Mouse (Mus musculus): ENCODE results near the gene Sp6. TPM values are rescaled to one million over a fixed set of nuclear protein-coding genes. Genes with fewer than 3 reads are reported as not detected.
A peak's percentile ranks its signal among the peaks of the same experiment; 100 is the strongest.

Gene Sp6
- polyA plus RNA-seq, 1 experiment: 0.22 TPM

- Histone ChIP-seq H3K27me3 (ENCODE audit: control insufficient read depth, insufficient read depth, low read length) (no peaks in the 10 kb centered on the region), H3K27ac (ENCODE audit: control insufficient read depth, insufficient read depth, low read depth, low read length) (no peak overlapping the region), H3K36me3 (ENCODE audit: control insufficient read depth, insufficient read depth, low read length) (no peaks in the 10 kb centered on the region), H3K4me1 (ENCODE audit: control insufficient read depth, insufficient read depth, low read length) (peaks cover 20% of the 10 kb centered on the region), H3K4me3 (ENCODE audit: control insufficient read depth, low read depth, low read length) (no peak overlapping the region)
- TF ChIP-seq CTCF (IDR thresholded peaks at IDR 0.05; ENCODE audit: control insufficient read depth, insufficient read depth, insufficient replicate concordance, low read depth, low read length) (no peak; the same call in 1 of the 2 replicates), POLR2A (IDR thresholded peaks at IDR 0.05; ENCODE audit: control insufficient read depth, low read depth, low read length) (no peak)
Measured at GRCm38 (mm10) chr11:97063921-97064295, 50.7 kb downstream of the Sp6 start.

DNA sequence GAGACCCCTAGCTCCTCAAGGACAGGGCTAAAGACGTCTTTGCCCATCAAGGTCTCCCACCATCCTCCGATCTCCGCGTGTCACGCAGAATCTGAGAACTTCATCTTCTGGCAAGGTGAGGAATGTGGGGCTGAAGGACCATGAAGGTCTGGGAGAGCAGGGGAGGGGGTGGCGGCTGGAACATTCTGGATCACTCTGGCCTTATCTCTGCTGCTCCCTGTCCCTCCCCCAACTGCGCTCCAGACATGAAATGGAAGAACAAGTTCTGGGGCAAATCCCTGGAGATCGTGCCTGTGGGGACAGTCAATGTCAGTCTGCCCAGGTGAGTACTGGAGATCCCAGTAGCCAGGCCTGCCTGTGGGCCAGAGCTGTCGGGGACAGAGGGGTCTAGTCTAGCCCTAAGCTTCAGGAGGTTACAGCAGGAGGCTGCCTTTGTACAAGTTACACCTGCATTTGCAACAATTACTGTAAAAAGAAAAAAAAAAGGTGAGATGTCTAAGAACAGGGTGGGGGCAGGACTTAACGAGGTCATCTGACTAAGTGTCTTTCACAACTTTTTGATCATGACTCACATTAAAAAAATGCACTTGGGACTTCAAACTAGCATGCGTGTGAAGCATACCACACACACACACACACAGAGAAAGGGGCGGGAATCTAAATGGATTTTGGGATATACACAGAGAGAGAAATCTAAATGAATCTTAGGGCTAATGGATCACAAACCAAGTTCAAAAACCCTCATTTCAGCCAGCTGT lies 52.5 kb downstream of the Sp6 start:
- Histone ChIP-seq H3K4me3 (ENCODE audit: control insufficient read depth, low read depth, low read length) (no peak overlapping the region), H3K27me3 (ENCODE audit: control insufficient read depth, insufficient read depth, low read length) (no peaks in the 10 kb centered on the region), H3K4me1 (ENCODE audit: control insufficient read depth, insufficient read depth, low read length) (peaks cover 20% of the 10 kb centered on the region), H3K27ac (ENCODE audit: control insufficient read depth, insufficient read depth, low read depth, low read length) (peak overlapping the region; percentile 23; the same call in 1 of the 2 replicates), H3K36me3 (ENCODE audit: control insufficient read depth, insufficient read depth, low read length) (no peaks in the 10 kb centered on the region)
- TF ChIP-seq POLR2A (IDR thresholded peaks at IDR 0.05; ENCODE audit: control insufficient read depth, low read depth, low read length) (no peak), CTCF (IDR thresholded peaks at IDR 0.05; ENCODE audit: control insufficient read depth, insufficient read depth, insufficient replicate concordance, low read depth, low read length) (no peak)

GRCm38 (mm10) chr11:97066656-97067360 lies 53.6 kb downstream of the Sp6 start:
- peaks cover 20% of the 10 kb centered on the region for H3K4me1 ChIP-seq (ENCODE audit: control insufficient read depth, insufficient read depth, low read length)
- H3K27ac ChIP-seq (ENCODE audit: control insufficient read depth, insufficient read depth, low read depth, low read length): no peak overlapping the region
- no peaks in the 10 kb centered on the region for H3K36me3 ChIP-seq (ENCODE audit: control insufficient read depth, insufficient read depth, low read length)
- no peak for TF ChIP-seq CTCF (IDR thresholded peaks at IDR 0.05; ENCODE audit: control insufficient read depth, insufficient read depth, insufficient replicate concordance, low read depth, low read length)
- peak; percentile 12; the same call in 1 of the 2 replicates for TF ChIP-seq POLR2A (IDR thresholded peaks at IDR 0.05; ENCODE audit: control insufficient read depth, low read depth, low read length)
- peak overlapping the region; percentile 80 for H3K4me3 ChIP-seq (ENCODE audit: control insufficient read depth, low read depth, low read length)
- H3K27me3 ChIP-seq (ENCODE audit: control insufficient read depth, insufficient read depth, low read length): no peaks in the 10 kb centered on the region

DNA sequence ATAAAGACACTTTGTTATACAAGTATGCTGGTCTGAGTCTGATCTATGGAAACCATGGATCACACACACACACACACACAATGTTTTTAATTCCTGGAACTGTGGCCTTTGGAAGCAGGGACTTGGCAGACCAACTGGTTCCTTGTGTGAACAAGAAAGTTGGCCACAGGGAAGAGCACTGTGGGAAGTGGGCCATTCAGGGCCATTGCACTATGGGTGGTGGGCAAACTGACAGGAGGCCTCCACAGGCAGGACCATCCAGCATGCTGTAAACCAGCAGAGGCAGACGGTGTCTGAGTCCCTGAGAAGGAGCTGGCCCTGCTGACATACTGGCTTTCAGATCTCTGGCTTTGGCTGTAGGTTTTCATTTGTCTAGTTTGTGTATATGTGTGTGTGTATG lies 56.1 kb downstream of the Sp6 start:
- Histone ChIP-seq H3K27ac (ENCODE audit: control insufficient read depth, insufficient read depth, low read depth, low read length) (no peak overlapping the region), H3K36me3 (ENCODE audit: control insufficient read depth, insufficient read depth, low read length) (no peaks in the 10 kb centered on the region), H3K27me3 (ENCODE audit: control insufficient read depth, insufficient read depth, low read length) (no peaks in the 10 kb centered on the region), H3K4me3 (ENCODE audit: control insufficient read depth, low read depth, low read length) (no peak overlapping the region), H3K4me1 (ENCODE audit: control insufficient read depth, insufficient read depth, low read length) (peaks cover 20% of the 10 kb centered on the region)
- TF ChIP-seq POLR2A (IDR thresholded peaks at IDR 0.05; ENCODE audit: control insufficient read depth, low read depth, low read length): no peak
- no peak for TF ChIP-seq CTCF (IDR thresholded peaks at IDR 0.05; ENCODE audit: control insufficient read depth, insufficient read depth, insufficient replicate concordance, low read depth, low read length)

GRCm38 (mm10) chr11:97069770-97070169 lies 56.6 kb downstream of the Sp6 start:
- no peaks in the 10 kb centered on the region for H3K27me3 ChIP-seq (ENCODE audit: control insufficient read depth, insufficient read depth, low read length)
- peaks cover 20% of the 10 kb centered on the region for H3K4me1 ChIP-seq (ENCODE audit: control insufficient read depth, insufficient read depth, low read length)
- no peaks in the 10 kb centered on the region for H3K36me3 ChIP-seq (ENCODE audit: control insufficient read depth, insufficient read depth, low read length)
- no peak for TF ChIP-seq CTCF (IDR thresholded peaks at IDR 0.05; ENCODE audit: control insufficient read depth, insufficient read depth, insufficient replicate concordance, low read depth, low read length)
- no peak for TF ChIP-seq POLR2A (IDR thresholded peaks at IDR 0.05; ENCODE audit: control insufficient read depth, low read depth, low read length)
- H3K4me3 ChIP-seq (ENCODE audit: control insufficient read depth, low read depth, low read length): no peak overlapping the region
- no peak overlapping the region; the same call in 1 of the 2 replicates for H3K27ac ChIP-seq (ENCODE audit: control insufficient read depth, insufficient read depth, low read depth, low read length)

GRCm38 (mm10) chr11:97071129-97071528 lies 57.9 kb downstream of the Sp6 start:
- Histone ChIP-seq H3K27me3 (ENCODE audit: control insufficient read depth, insufficient read depth, low read length) (no peaks in the 10 kb centered on the region), H3K4me1 (ENCODE audit: control insufficient read depth, insufficient read depth, low read length) (peaks cover 14% of the 10 kb centered on the region), H3K27ac (ENCODE audit: control insufficient read depth, insufficient read depth, low read depth, low read length) (no peak overlapping the region), H3K36me3 (ENCODE audit: control insufficient read depth, insufficient read depth, low read length) (no peaks in the 10 kb centered on the region), H3K4me3 (ENCODE audit: control insufficient read depth, low read depth, low read length) (no peak overlapping the region)
- TF ChIP-seq CTCF (IDR thresholded peaks at IDR 0.05; ENCODE audit: control insufficient read depth, insufficient read depth, insufficient replicate concordance, low read depth, low read length): no peak
- TF ChIP-seq POLR2A (IDR thresholded peaks at IDR 0.05; ENCODE audit: control insufficient read depth, low read depth, low read length): no peak

DNA sequence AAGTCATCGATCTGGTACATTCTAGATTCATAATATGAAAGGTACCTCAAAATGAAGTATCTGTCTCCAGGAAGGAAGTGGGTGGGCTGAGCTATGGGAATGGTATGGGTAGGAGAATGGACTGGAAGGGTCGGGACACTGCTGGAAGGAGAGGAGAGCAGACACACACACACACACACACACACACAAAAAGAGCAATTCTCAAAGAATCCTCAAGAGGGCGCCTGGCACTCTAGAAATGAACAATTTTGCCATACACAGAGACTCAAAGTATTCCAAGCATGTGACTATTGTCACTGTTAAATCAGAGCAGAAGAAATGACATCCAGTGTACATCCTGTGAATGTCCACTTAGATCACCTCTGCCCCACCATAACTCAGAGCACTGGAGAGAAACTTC lies 59.3 kb downstream of the Sp6 start:
- Histone ChIP-seq H3K4me3 (ENCODE audit: control insufficient read depth, low read depth, low read length) (no peak overlapping the region), H3K36me3 (ENCODE audit: control insufficient read depth, insufficient read depth, low read length) (no peaks in the 10 kb centered on the region), H3K27ac (ENCODE audit: control insufficient read depth, insufficient read depth, low read depth, low read length) (no peak overlapping the region), H3K4me1 (ENCODE audit: control insufficient read depth, insufficient read depth, low read length) (peaks cover 6% of the 10 kb centered on the region), H3K27me3 (ENCODE audit: control insufficient read depth, insufficient read depth, low read length) (no peaks in the 10 kb centered on the region)
- TF ChIP-seq CTCF (IDR thresholded peaks at IDR 0.05; ENCODE audit: control insufficient read depth, insufficient read depth, insufficient replicate concordance, low read depth, low read length) (peak; percentile 33; the same call in 1 of the 2 replicates), POLR2A (IDR thresholded peaks at IDR 0.05; ENCODE audit: control insufficient read depth, low read depth, low read length) (no peak)
